Comparison of ENCODE assay signal across 24 mouse cellular contexts in genomic region chr1:4655252-4655651, GRCm38 (mm10).
"Had no signal": no experiment of that assay in that cellular context is flagged by ENCODE, and none has a peak within 500 bp of the region (broad histone marks: within the 10 kb centered on the region; RNA-seq: fewer than 3 reads in every experiment).

No protein-coding gene starts in this region.

- H3K4me3 ChIP-seq: left cerebral cortex, adult 2 months; limb, embryonic 12.5 days; liver, embryonic 12.5 days; liver, embryonic 15.5 days; lung, embryonic 15.5 days; megakaryocyte, embryonic 14.5 days; midbrain, embryonic 10.5 days; midbrain, embryonic 13.5 days; myocyte; neural tube, embryonic 13.5 days; stomach, embryonic 15.5 days had no signal

- H3K9me3 ChIP-seq: limb, embryonic 12.5 days; liver, embryonic 12.5 days; liver, embryonic 15.5 days; lung, embryonic 15.5 days; megakaryocyte, embryonic 14.5 days; midbrain, embryonic 10.5 days; midbrain, embryonic 13.5 days; neural tube, embryonic 13.5 days; stomach, embryonic 15.5 days had no signal

- H3K36me3 ChIP-seq: limb, embryonic 12.5 days; liver, embryonic 12.5 days; liver, embryonic 15.5 days; lung, embryonic 15.5 days; midbrain, embryonic 10.5 days; midbrain, embryonic 13.5 days; neural tube, embryonic 13.5 days; stomach, embryonic 15.5 days had no signal

- H3K9ac ChIP-seq: limb, embryonic 12.5 days; liver, embryonic 12.5 days; liver, embryonic 15.5 days; lung, embryonic 15.5 days; midbrain, embryonic 13.5 days; neural tube, embryonic 13.5 days; stomach, embryonic 15.5 days had no signal

- H3K4me2 ChIP-seq: limb, embryonic 12.5 days; liver, embryonic 12.5 days; liver, embryonic 15.5 days; lung, embryonic 15.5 days; midbrain, embryonic 13.5 days; neural tube, embryonic 13.5 days; stomach, embryonic 15.5 days had no signal

- ATAC-seq: intestine, embryonic 16.5 days; liver, embryonic 12.5 days; midbrain, embryonic 13.5 days; midbrain, embryonic 16.5 days had no signal

- H3K27ac ChIP-seq: left cerebral cortex, adult 2 months; limb, embryonic 12.5 days; liver, embryonic 12.5 days; liver, embryonic 15.5 days; lung, embryonic 15.5 days; midbrain, embryonic 10.5 days; midbrain, embryonic 13.5 days; neural tube, embryonic 13.5 days; stomach, embryonic 15.5 days had no signal

- H3K4me1 ChIP-seq: limb, embryonic 12.5 days; liver, embryonic 12.5 days; liver, embryonic 15.5 days; lung, embryonic 15.5 days; midbrain, embryonic 10.5 days; midbrain, embryonic 13.5 days; neural tube, embryonic 13.5 days; stomach, embryonic 15.5 days had no signal

- DNase-seq: kidney, adult 9 months; kidney, postnatal 25 days; layer of hippocampus, postnatal 36 days; liver; lung, adult 18-20 months; lung, postnatal 10 days; lung, postnatal 36 days; retina, postnatal 1 day; right cerebral cortex, postnatal 25 days; spleen, adult 18-20 months; thymus, postnatal 25 days had no signal

- H3K27me3 ChIP-seq: limb, embryonic 12.5 days; liver, embryonic 12.5 days; liver, embryonic 15.5 days; lung, embryonic 15.5 days; megakaryocyte, embryonic 14.5 days; midbrain, embryonic 13.5 days; neural tube, embryonic 13.5 days; stomach, embryonic 15.5 days had no signal
